Mouse (Mus musculus) embryonic facial prominence, embryonic 11.5 days (tissue): ENCODE results near the gene Grb10. TPM values are rescaled to one million over a fixed set of nuclear protein-coding genes. Genes with fewer than 3 reads are reported as not detected.

Source experiments
- ATAC-seq: fragments of 200-750 bp; cut with Nextera tagmentation; replicated peaks from 2 replicates; pipeline ENCODE4 v1.8.0; 2017; ENCODE audit warnings: low read depth; ENCODE audit not compliant: insufficient number of reproducible peaks, low FRiP score, low TSS enrichment
- DNase-seq: peaks from one replicate; pipeline ENCODE4 v3.0.0-alpha.2; 2015; ENCODE audit warnings: low spot score
- H3K27ac ChIP-seq: fragments of 300-500 bp; sonication (generic); replicated peaks from 2 replicates; pipeline ENCODE4 v1.5.1; 2014; ENCODE audit warnings: mild to moderate bottlenecking, low read depth, low read length, control low read depth
- H3K27me3 ChIP-seq: fragments of 300-500 bp; sonication (generic); 2 replicates; pipeline ENCODE4 v1.6.1; 2014; ENCODE audit warnings: mild to moderate bottlenecking, low read length, moderate library complexity, mixed read lengths; ENCODE audit not compliant: control insufficient read depth, insufficient read depth
- H3K36me3 ChIP-seq: fragments of 300-500 bp; sonication (generic); replicated peaks from 2 replicates; pipeline ENCODE4 v1.6.1; 2014; ENCODE audit warnings: low read depth, mild to moderate bottlenecking, low read length, moderate library complexity, mixed read lengths; ENCODE audit not compliant: control insufficient read depth, insufficient read depth
- H3K4me1 ChIP-seq: fragments of 300-500 bp; sonication (generic); 2 replicates; pipeline ENCODE4 v1.6.1; 2014; ENCODE audit warnings: low read length, mixed read lengths; ENCODE audit not compliant: control insufficient read depth, insufficient read depth
- H3K4me2 ChIP-seq: fragments of 300-500 bp; sonication (generic); 2 replicates; pipeline ENCODE4 v1.6.1; 2014; ENCODE audit warnings: low read depth, mild to moderate bottlenecking, control low read depth, low read length, moderate library complexity
- H3K4me3 ChIP-seq: fragments of 300-500 bp; sonication (generic); 2 replicates; pipeline ENCODE4 v1.5.1; 2014; ENCODE audit warnings: low read depth, low read length, control low read depth
- H3K9ac ChIP-seq: fragments of 300-500 bp; sonication (generic); replicated peaks from 2 replicates; pipeline ENCODE4 v1.6.1; 2014; ENCODE audit warnings: mild to moderate bottlenecking, control low read depth, low read length
- H3K9me3 ChIP-seq: fragments of 300-500 bp; sonication (generic); replicated peaks from 2 replicates; pipeline ENCODE4 v1.6.1; 2016; ENCODE audit warnings: mild to moderate bottlenecking, low read length, inconsistent platforms, mixed read lengths; ENCODE audit not compliant: control insufficient read depth
- WGBS: fragments of 180-500 bp; shearing (Covaris S2); extraction: QIAGEN DNeasy Blood & Tissue Kit; methylation state at CpG from one replicate; pipeline ENCODE4 v1.1.7; 2014; 5-methylcytosine and 5-hydroxymethylcytosine counted together
- polyA plus RNA-seq: library from polyadenylated mRNA; unstranded; fragments of >200 nt; fragmentation: Nextera tagmentation; extraction: Ambion mirVana; gene quantifications from 2 replicates; pipeline ENCODE4 v1.2.1, GENCODE M21; 2014

Gene Grb10
- polyA plus RNA-seq, 1 experiment from 2014 or later = 230 TPM

GRCm38 (mm10) chr11:11888051-11888450, 150.4 kb downstream of the Grb10 start:
- H3K9ac ChIP-seq = no peak overlapping the region
- H3K36me3 ChIP-seq = no peaks in the 10 kb centered on the region
- no peak for ATAC-seq
- WGBS = 69% methylated on average over 3 of the region's 3 CpGs
- no peak for DNase-seq
- H3K4me1 ChIP-seq = no peaks in the 10 kb centered on the region
- H3K9me3 ChIP-seq = no peaks in the 10 kb centered on the region
- no peak overlapping the region for H3K4me3 ChIP-seq
- no peak overlapping the region for H3K27ac ChIP-seq
- H3K4me2 ChIP-seq = no peak overlapping the region
- no peaks in the 10 kb centered on the region for H3K27me3 ChIP-seq

DNA sequence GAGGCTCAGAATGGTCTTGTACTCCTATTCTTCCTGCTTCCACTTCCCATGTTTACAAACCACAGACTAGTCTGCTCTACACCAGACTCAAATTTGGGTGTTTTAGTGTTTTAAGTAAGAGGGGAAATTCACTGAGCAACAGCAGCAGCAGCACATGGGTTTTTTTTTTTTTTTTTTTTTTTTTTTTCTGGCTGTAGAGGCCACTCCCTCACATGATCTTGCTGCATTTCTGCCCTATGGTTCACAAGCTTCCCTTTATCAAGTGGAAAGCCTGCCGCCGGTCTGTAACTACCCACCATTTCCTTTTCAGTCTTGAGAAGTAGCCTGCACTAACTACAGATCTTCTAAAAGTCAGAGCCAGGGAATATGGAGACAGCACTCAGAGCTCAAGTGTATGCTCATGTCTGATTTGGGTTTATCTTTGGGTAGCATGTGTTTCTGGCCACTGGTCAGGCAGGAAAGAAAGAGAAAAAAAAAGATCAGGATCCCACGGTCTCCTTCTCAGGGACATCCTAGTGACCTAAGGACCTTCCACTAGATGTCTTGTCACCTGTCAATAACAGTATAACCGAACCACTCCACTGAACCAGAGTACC, 152.0 kb downstream of the Grb10 start:
- H3K4me3 ChIP-seq = no peak overlapping the region
- no peaks in the 10 kb centered on the region for H3K36me3 ChIP-seq
- H3K27ac ChIP-seq = no peak overlapping the region; the same call in 1 of the 2 replicates
- H3K4me1 ChIP-seq = no peaks in the 10 kb centered on the region
- no peak for DNase-seq
- no peak for ATAC-seq
- H3K27me3 ChIP-seq = no peaks in the 10 kb centered on the region
- H3K9ac ChIP-seq = no peak overlapping the region
- WGBS = 42% methylated on average over 4 of the region's 4 CpGs
- H3K4me2 ChIP-seq = no peak overlapping the region
- no peaks in the 10 kb centered on the region for H3K9me3 ChIP-seq

DNA sequence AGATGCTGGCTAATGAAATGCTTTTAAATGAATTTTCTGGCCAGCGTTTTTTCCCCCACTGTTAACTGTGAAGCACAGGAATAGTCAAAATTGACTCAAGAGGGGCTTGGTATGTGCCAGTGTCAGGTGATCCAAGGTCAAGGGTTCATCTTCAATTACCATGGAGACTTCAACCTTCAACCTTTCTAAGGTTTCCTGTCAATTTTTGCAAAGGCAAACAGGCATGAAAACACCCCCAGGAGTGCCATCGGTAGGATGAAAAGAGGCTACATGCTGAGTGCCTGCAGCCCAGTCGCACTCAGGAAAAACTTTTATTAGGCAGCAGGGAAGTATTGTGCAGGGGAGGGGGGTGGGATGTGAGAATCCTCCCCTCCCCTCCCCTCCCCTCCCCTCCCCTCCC, 152.6 kb downstream of the Grb10 start:
- no peak overlapping the region; the same call in 1 of the 2 replicates for H3K27ac ChIP-seq
- no peaks in the 10 kb centered on the region for H3K9me3 ChIP-seq
- no peak overlapping the region for H3K4me3 ChIP-seq
- no peak overlapping the region for H3K4me2 ChIP-seq
- no peaks in the 10 kb centered on the region for H3K36me3 ChIP-seq
- DNase-seq = peak; percentile 47
- 6% methylated on average over 3 of the region's 3 CpGs for WGBS
- H3K9ac ChIP-seq = no peak overlapping the region
- H3K4me1 ChIP-seq = no peaks in the 10 kb centered on the region
- no peak for ATAC-seq
- no peaks in the 10 kb centered on the region for H3K27me3 ChIP-seq

DNA sequence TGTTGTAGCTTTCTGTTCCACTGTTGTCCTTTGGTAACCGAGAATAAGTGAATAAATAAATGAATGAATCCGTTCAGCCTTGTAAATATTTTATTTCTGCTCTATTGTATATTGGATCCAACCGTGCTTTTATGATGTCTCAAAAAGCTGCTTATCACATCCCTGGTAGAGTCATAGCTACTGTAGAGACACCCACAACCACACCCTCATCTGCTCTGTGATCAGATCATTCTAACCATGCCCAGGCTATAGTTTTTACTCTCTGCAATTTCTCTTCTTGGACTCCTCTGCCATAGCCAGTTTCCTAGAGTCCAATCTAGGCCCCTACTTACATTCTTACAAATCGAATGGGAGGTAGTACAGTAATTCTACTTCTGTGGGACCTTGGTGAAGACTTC, 153.2 kb downstream of the Grb10 start:
- no peak overlapping the region for H3K9ac ChIP-seq
- 75% methylated on average over 4 of the region's 4 CpGs for WGBS
- H3K4me1 ChIP-seq = no peaks in the 10 kb centered on the region; the same call in 1 of the 2 replicates
- H3K4me2 ChIP-seq = no peak overlapping the region
- H3K36me3 ChIP-seq = no peaks in the 10 kb centered on the region
- DNase-seq = no peak
- H3K27me3 ChIP-seq = no peaks in the 10 kb centered on the region
- H3K9me3 ChIP-seq = no peaks in the 10 kb centered on the region
- 0 out of 2 replicates have a peak overlapping the region, but pooled peaks have one; percentile 48 for H3K27ac ChIP-seq
- no peak for ATAC-seq
- no peak overlapping the region for H3K4me3 ChIP-seq

DNA sequence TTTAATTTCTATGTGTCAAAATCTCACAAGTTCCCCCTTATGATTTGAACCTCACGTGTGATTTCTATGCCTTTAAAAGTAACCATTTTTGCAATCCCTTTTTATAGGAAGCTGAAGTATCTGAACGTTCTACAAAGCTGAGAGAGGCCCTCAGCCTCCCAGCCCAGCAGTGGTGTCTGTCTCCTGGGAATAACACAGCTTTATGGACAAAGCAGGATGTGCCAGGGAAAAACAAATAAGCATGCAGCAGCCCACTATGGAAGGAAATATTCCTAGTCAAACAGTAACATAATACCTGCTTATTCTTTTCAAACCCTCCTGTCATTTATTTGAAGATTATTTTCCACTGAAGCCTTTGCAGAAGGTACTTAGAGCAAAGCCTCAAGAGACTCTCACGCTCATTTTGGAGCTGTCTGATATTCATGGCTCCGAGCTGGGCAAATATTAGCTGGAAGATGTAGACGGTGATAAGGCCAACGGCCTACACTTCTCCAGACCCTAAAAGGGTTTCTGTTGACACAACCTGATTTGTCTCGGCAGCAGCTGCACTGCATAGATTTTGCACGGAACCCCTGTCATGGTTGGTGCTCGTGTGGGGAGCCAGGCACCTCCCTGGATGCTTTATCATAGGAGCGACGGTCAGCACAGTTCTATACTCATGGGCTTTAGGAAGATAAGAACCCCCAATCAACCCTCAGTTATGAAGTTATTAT, 153.8 kb downstream of the Grb10 start:
- H3K4me2 ChIP-seq = no peak overlapping the region
- DNase-seq (no peak), ATAC-seq (peak; percentile 31; the same call in 1 of the 2 replicates)
- no peaks in the 10 kb centered on the region for H3K36me3 ChIP-seq
- WGBS = 36% methylated on average over 11 of the region's 11 CpGs
- no peaks in the 10 kb centered on the region for H3K27me3 ChIP-seq
- no peak overlapping the region for H3K4me3 ChIP-seq
- H3K4me1 ChIP-seq = no peaks in the 10 kb centered on the region; the same call in 1 of the 2 replicates
- H3K9me3 ChIP-seq = no peaks in the 10 kb centered on the region
- H3K27ac ChIP-seq = 0 out of 2 replicates have a peak overlapping the region, but pooled peaks have one; percentile 48
- no peak overlapping the region for H3K9ac ChIP-seq

DNA sequence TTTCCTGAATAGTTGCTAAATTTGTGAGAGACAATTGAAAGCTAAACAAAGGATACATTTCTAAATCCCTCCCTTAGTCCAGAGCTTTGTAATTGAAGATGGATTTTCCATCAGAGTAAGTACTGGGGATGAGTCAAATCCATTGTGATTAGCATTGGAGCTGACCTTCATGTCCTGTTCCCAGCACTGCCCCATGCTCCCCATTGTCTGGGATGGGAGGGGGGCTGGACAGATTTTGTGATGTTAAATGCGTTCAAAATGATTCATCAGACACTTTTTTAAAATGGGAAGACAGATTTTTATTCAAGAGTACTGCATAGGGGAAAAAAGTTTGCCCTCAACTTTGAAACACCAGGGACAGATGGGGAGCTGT, 156.7 kb downstream of the Grb10 start:
- peaks cover 3% of the 10 kb centered on the region; the same call in 1 of the 2 replicates for H3K4me1 ChIP-seq
- no peak overlapping the region for H3K9ac ChIP-seq
- H3K36me3 ChIP-seq = no peaks in the 10 kb centered on the region
- no peaks in the 10 kb centered on the region for H3K27me3 ChIP-seq
- H3K9me3 ChIP-seq = no peaks in the 10 kb centered on the region
- no peak overlapping the region for H3K4me3 ChIP-seq
- 39% methylated on average over 1 of the region's 1 CpGs for WGBS
- ATAC-seq = no peak
- H3K4me2 ChIP-seq = no peak overlapping the region
- H3K27ac ChIP-seq = no peak overlapping the region
- DNase-seq = no peak

DNA sequence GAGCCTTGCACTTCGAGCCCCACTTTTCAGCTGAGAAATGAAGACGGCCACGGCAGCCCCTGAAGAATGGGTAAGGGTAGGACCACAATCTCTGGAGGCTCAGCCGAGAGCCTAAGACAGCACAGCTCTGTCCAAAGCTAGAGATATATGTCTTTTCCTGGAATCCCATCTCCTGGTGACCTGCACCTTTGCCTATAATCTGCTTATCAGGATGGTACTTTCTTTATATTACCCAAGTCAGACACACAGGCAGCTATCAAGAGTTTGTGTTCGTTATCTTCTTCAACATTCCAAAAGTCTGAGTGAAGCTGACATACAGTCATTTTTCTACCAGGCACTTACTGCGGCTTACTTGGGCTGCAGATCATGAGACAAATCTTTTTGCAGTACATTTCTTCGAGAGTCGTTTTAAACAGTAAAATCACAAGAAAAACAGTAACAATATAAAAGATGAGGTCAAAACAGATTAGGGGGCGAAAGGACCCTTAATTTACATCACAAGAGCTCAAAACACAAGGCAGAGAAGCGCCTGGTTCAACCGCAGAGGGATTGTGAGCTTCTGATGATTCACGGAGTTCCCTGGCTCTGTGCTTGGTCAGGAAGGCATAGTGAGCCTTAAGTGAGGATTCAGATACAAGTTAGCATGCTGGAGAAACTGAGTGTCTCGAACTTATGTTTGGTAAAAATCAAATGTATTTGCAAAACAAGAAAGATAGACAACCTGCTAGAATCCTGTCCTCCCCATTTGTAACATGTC, 157.3 kb downstream of the Grb10 start:
- Histone ChIP-seq H3K4me3 (no peak overlapping the region), H3K4me2 (no peak overlapping the region), H3K27ac (no peak overlapping the region), H3K9me3 (no peaks in the 10 kb centered on the region), H3K9ac (no peak overlapping the region), H3K27me3 (no peaks in the 10 kb centered on the region), H3K4me1 (peaks cover 3% of the 10 kb centered on the region; the same call in 1 of the 2 replicates), H3K36me3 (no peaks in the 10 kb centered on the region)
- 54% methylated on average over 13 of the region's 13 CpGs for whole genome bisulfite sequencing
- ATAC-seq = no peak
- DNase-seq = no peak
